Mouse (Mus musculus) brain, embryonic 14.5 days (tissue): ENCODE data around the gene Rassf1.

Experiments
- CTCF ChIP-seq: fragments of 200-500 bp; IDR thresholded peaks from 2 replicates; pipeline ENCODE4 v1.5.1; 2012; ENCODE audit warnings: inconsistent platforms, mild to moderate bottlenecking, moderate library complexity, borderline replicate concordance; ENCODE audit not compliant: insufficient read depth, insufficient read length; ENCODE audit errors: extremely low read depth
- POLR2A ChIP-seq: fragments of 200-500 bp; IDR thresholded peaks from 2 replicates; pipeline ENCODE4 v1.6.1; 2012; ENCODE audit warnings: mild to moderate bottlenecking, inconsistent platforms, borderline replicate concordance; ENCODE audit not compliant: poor library complexity, insufficient read depth, insufficient read length, severe bottlenecking; ENCODE audit errors: extremely low read depth

DNA sequence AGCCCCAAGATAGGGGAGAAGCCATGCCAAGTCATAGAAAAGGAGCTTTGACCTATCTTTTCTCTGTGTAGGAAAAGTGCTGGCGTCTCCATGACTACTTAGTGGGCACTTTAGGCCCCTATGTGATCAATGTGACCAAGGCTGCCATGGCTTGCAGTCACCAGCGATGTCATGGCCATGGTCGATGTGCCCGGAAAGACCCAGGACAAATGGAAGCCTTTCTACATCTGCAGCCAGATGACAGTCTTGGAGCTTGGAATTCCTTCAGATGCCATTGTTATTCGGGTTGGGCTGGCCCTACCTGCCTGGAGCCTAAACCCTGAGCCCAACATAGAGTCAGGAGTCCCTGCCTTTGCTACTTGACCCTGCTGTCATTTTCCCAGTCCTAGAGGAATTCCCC is 35.1 kb downstream of the Rassf1 start:
- no peak for TF ChIP-seq POLR2A
- TF ChIP-seq CTCF, result no peak
